Mouse (Mus musculus) midbrain, embryonic 14.5 days (tissue): ENCODE data around the gene Dnaja4. TPM values are rescaled to one million over a fixed set of nuclear protein-coding genes. Genes with fewer than 3 reads are reported as not detected.

Experiments used
- ATAC-seq: fragments of 200-750 bp; cut with Nextera tagmentation; 2 replicates; pipeline ENCODE4 v1.8.0; 2017; ENCODE audit warnings: moderate number of reproducible peaks, moderate library complexity; ENCODE audit not compliant: low FRiP score, low TSS enrichment
- DNase-seq: peaks from one replicate; pipeline ENCODE4 v3.0.0-alpha.2; 2015
- H3K27ac ChIP-seq: fragments of 300-500 bp; sonication (generic); replicated peaks from 2 replicates; pipeline ENCODE4 v1.5.1; 2014; ENCODE audit warnings: mild to moderate bottlenecking, low read depth, low read length, moderate library complexity
- H3K27me3 ChIP-seq: fragments of 300-500 bp; sonication (generic); 2 replicates; pipeline ENCODE4 v1.6.1; 2014; ENCODE audit warnings: low read length, control low read depth, mixed read lengths; ENCODE audit not compliant: control insufficient read depth, insufficient read depth
- H3K36me3 ChIP-seq: fragments of 300-500 bp; sonication (generic); 2 replicates; pipeline ENCODE4 v1.6.1; 2014; ENCODE audit warnings: low read length, control low read depth; ENCODE audit not compliant: control insufficient read depth, insufficient read depth
- H3K4me1 ChIP-seq: fragments of 300-500 bp; sonication (generic); 2 replicates; pipeline ENCODE4 v1.6.1; 2014; ENCODE audit warnings: mild to moderate bottlenecking, antibody characterized with exemption, low read length, control low read depth; ENCODE audit not compliant: control insufficient read depth, insufficient read depth
- H3K4me2 ChIP-seq: fragments of 300-500 bp; sonication (generic); 2 replicates; pipeline ENCODE4 v1.6.1; 2014; ENCODE audit warnings: mild to moderate bottlenecking, low read length, moderate library complexity
- H3K4me3 ChIP-seq: fragments of 300-500 bp; sonication (generic); replicated peaks from 2 replicates; pipeline ENCODE4 v1.5.1; 2014; ENCODE audit warnings: low read depth, low read length
- H3K9ac ChIP-seq: fragments of 300-500 bp; sonication (generic); replicated peaks from 2 replicates; pipeline ENCODE4 v1.6.1; 2014; ENCODE audit warnings: mild to moderate bottlenecking, low read length, moderate library complexity
- H3K9me3 ChIP-seq: fragments of 300-500 bp; sonication (generic); 2 replicates; pipeline ENCODE4 v1.6.1; 2016; ENCODE audit warnings: low read length, control low read depth, mixed read lengths; ENCODE audit not compliant: control insufficient read depth
- WGBS: fragments of 180-500 bp; shearing (Covaris S2); extraction: QIAGEN DNeasy Blood & Tissue Kit; methylation state at CpG from one replicate; pipeline ENCODE4 v1.1.7; 2014; 5-methylcytosine and 5-hydroxymethylcytosine counted together
- polyA plus RNA-seq: library from polyadenylated mRNA; unstranded; fragments of >200 nt; fragmentation: Nextera tagmentation; extraction: Ambion mirVana; gene quantifications from 2 replicates; pipeline ENCODE4 v1.2.1, GENCODE M21; 2014

Gene Dnaja4
- polyA plus RNA-seq = 5.0 TPM in 2 replicates

DNA sequence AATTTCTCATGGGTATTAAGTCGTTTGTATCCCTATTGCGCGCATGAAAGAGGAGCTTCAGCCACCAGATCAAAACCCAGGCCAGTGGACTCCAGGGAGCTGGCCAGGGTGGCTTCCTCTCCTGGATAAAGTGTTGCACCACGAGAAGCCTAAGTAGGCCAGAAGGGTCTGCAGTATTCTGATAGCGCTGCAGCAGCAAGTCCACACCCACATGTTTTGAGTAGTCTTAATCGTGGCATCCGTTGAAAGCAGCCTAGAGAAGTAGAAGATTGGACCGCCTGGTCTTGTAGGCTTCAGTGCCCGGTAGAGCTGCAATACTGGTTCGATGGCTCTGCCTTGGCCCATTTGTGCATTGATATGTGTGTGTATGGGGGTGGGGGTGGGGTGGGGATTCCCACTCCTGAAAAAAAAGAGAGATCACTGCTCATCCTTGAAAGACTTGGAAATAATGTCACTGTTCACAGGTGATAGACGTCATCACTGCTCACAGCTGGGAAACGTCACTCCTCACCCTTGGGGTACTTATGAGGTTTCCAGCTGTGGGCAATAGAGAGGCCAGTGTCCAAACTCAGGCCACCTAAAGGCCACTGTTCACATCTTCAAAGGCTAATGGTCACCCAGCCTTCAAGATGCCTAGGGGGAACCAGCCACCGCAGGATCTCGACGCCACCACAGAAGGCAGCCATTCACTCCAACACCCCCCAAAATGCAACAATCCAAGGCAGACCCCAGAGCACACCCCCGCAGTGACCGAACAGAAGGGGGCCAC, at the start of gene Dnaja4:
Dnaja4 (plus strand) TSS at position 556 of the 769 bp plus-strand sequence.
- Histone ChIP-seq H3K27me3 (peaks cover 24% of the 10 kb centered on the region), H3K36me3 (no peaks in the 10 kb centered on the region), H3K4me3 (peak within 1 kb of the TSS; percentile 63), H3K9ac (peak within 1 kb of the TSS; percentile 64), H3K4me1 (peaks cover 5% of the 10 kb centered on the region; the same call in 1 of the 2 replicates), H3K9me3 (no peaks in the 10 kb centered on the region), H3K4me2 (peak within 1 kb of the TSS; percentile 83), H3K27ac (no peak within 1 kb of the TSS; the same call in 1 of the 2 replicates)
- 69% methylated on average over 17 of the region's 17 CpGs for WGBS
- DNase-seq (no peak), ATAC-seq (peak; percentile 34; the same call in 1 of the 2 replicates)

DNA sequence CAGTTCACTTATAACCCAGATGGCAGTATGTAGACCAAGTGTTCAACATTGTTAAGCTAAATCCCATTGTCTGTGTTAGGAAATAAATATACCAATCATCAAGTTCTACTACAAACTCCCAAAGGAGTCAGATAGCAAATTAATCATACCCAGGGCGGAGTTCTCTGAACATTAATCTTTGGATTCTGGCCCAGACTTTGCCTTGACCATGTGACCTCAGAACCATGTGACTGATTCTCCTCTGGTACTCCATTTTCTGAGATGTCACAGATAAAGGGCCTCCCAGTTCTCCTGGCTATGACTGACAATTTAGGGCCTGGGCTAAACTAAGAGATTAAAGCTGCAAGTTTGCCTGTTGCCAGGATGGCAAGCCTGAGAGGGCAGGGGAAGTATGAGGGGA, 49.3 kb upstream of the Dnaja4 start:
- ATAC-seq (no peak), DNase-seq (no peak)
- Histone ChIP-seq H3K9ac (no peak overlapping the region), H3K9me3 (no peaks in the 10 kb centered on the region), H3K27me3 (no peaks in the 10 kb centered on the region), H3K4me3 (no peak overlapping the region), H3K4me1 (no peaks in the 10 kb centered on the region), H3K4me2 (no peak overlapping the region), H3K27ac (no peak overlapping the region), H3K36me3 (no peaks in the 10 kb centered on the region)
- 92% methylated on average over 1 of the region's 1 CpGs for WGBS

GRCm38 (mm10) chr9:54652778-54653177, 45.9 kb upstream of the Dnaja4 start:
- no peak overlapping the region for H3K4me3 ChIP-seq
- no peak overlapping the region for H3K27ac ChIP-seq
- H3K4me1 ChIP-seq = no peaks in the 10 kb centered on the region
- DNase-seq (no peak), ATAC-seq (no peak)
- H3K27me3 ChIP-seq = no peaks in the 10 kb centered on the region
- H3K9ac ChIP-seq = no peak overlapping the region
- 84% methylated on average over 2 of the region's 2 CpGs for WGBS
- H3K4me2 ChIP-seq = no peak overlapping the region
- no peaks in the 10 kb centered on the region for H3K36me3 ChIP-seq
- H3K9me3 ChIP-seq = no peaks in the 10 kb centered on the region

DNA sequence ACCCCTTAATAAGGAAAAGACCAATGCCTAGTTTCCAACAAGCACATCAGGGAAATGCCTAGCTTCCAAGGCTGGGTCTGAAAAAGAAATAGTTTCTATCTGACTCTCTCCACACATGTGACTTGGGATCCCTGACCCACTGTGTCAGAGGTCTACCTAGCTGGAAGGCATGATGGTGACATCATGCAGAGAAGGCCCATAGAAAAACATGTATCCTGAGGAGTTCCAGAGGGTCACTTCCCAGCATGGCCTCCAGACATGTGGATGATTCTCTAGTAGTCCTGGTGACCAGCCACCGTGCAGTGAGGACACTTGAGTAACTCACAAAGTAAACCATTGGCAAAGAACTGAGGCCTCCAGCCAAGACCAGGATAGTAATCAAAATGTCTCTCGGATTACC, 42.8 kb upstream of the Dnaja4 start:
- Histone ChIP-seq H3K4me3 (no peak overlapping the region), H3K27ac (no peak overlapping the region), H3K36me3 (no peaks in the 10 kb centered on the region), H3K4me1 (0 out of 2 replicates have a peak, but pooled peaks cover 1% of the 10 kb centered on the region), H3K4me2 (no peak overlapping the region), H3K9me3 (no peaks in the 10 kb centered on the region), H3K27me3 (no peaks in the 10 kb centered on the region), H3K9ac (no peak overlapping the region)
- 76% methylated on average over 2 of the region's 2 CpGs for WGBS
- ATAC-seq (no peak), DNase-seq (no peak)

GRCm38 (mm10) chr9:54656402-54656801, 42.3 kb upstream of the Dnaja4 start:
- Histone ChIP-seq H3K4me1 (0 out of 2 replicates have a peak, but pooled peaks cover 3% of the 10 kb centered on the region), H3K27me3 (no peaks in the 10 kb centered on the region), H3K9me3 (no peaks in the 10 kb centered on the region), H3K36me3 (no peaks in the 10 kb centered on the region), H3K4me3 (no peak overlapping the region), H3K27ac (no peak overlapping the region), H3K9ac (no peak overlapping the region), H3K4me2 (no peak overlapping the region)
- no peak for DNase-seq
- ATAC-seq = no peak
- WGBS = 89% methylated on average over 6 of the region's 6 CpGs

GRCm38 (mm10) chr9:54658773-54659172, 39.9 kb upstream of the Dnaja4 start:
- Histone ChIP-seq H3K4me2 (no peak overlapping the region), H3K9me3 (no peaks in the 10 kb centered on the region), H3K9ac (no peak overlapping the region), H3K4me3 (no peak overlapping the region), H3K36me3 (no peaks in the 10 kb centered on the region), H3K27ac (no peak overlapping the region), H3K27me3 (no peaks in the 10 kb centered on the region), H3K4me1 (peaks cover 11% of the 10 kb centered on the region; the same call in 1 of the 2 replicates)
- no peak for ATAC-seq
- 92% methylated on average over 6 of the region's 6 CpGs for WGBS
- DNase-seq = no peak

DNA sequence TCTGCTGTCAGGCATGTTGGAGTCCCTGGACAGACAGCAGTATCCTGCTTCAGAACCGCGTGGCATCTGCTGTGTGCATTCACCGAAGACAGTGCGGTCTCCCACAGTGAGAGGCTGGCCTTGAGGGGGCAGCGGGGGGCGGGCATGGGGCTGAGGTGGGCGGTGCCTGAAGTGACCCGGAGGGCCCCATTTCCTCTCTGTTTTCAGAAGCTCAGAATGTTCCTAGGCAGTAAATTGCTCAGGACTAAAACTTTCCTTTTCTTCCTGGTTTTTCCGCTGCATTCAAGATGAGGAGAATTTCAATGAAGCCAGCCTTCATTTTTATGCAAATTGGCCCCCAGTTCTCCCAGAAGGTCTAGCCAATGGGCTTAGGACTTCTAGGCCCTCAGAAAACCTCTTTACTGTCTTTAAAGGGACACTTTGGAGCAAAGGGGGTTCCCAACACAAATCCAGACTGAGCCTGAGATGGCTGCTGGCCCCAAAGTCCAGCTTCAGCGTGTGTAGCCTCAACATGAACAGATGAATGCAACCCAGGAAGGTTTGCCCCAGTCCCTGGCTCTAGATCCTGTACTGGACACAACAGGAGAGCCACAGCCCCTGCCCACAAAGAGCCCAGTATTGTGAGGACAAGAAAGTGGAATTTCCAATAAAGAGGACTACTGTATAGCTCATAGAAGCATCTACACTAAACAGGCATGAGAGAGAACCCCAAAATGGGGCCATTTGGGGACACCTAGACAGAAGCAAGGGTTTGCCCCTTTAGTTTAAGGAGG, 36.9 kb upstream of the Dnaja4 start, which contains the start of gene Acsbg1:
Acsbg1 (minus strand) TSS at position 266 of the 773 bp plus-strand sequence.
- ATAC-seq (0 out of 2 replicates have a peak, but pooled peaks have one; percentile 50), DNase-seq (peak; percentile 49)
- Histone ChIP-seq H3K36me3 (no peaks in the 10 kb centered on the region), H3K9me3 (no peaks in the 10 kb centered on the region), H3K9ac (no peak within 1 kb of the TSS), H3K4me3 (no peak within 1 kb of the TSS), H3K4me1 (peaks cover 11% of the 10 kb centered on the region; the same call in 1 of the 2 replicates), H3K27me3 (no peaks in the 10 kb centered on the region), H3K27ac (peak within 1 kb of the TSS; percentile 45; the same call in 1 of the 2 replicates), H3K4me2 (peak within 1 kb of the TSS; percentile 40)
- WGBS = 6% methylated on average over 10 of the region's 10 CpGs

DNA sequence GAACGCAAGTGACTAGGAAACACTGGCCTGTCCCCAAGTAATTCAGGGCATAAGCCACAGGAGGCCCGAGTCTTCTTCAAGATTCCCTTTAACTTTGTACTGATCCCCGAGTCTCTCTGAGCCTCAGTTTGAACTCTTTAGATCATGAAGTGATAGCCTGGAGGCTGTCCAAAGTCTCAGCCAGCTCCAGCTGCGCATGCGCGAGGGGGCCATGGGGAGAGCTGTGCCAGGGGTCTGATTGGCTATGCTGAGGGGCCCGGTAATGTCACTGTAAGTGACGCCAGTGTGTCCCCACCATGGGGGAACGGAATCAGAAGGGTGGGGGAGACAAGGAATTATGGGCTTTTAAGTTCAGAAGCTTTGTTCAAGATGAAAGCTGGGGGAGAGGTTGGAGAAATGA, 34.3 kb upstream of the Dnaja4 start:
- Histone ChIP-seq H3K27me3 (no peaks in the 10 kb centered on the region), H3K4me3 (no peak overlapping the region), H3K4me1 (peaks cover 11% of the 10 kb centered on the region; the same call in 1 of the 2 replicates), H3K9me3 (no peaks in the 10 kb centered on the region), H3K9ac (no peak overlapping the region), H3K4me2 (no peak overlapping the region), H3K27ac (no peak overlapping the region), H3K36me3 (no peaks in the 10 kb centered on the region)
- 83% methylated on average over 9 of the region's 9 CpGs for WGBS
- DNase-seq (no peak), ATAC-seq (no peak)
